Mouse (Mus musculus) midbrain, embryonic 16.5 days (tissue): ENCODE measurements at regions not wholly inside any gene's neighbourhood (a gene's known extent, or its start where the extent isn't known, plus 50 kb on each side); places are given as distances from the start of the nearest gene placed in this dataset.

Source experiments
- ATAC-seq: fragments of 200-750 bp; cut with Nextera tagmentation; 2 replicates; pipeline ENCODE4 v1.8.0; 2017; ENCODE audit warnings: moderate TSS enrichment
- H3K27ac ChIP-seq: fragments of 300-500 bp; sonication (generic); 2 replicates; pipeline ENCODE4 v1.5.1; 2014; ENCODE audit warnings: mild to moderate bottlenecking, low read length, mixed read lengths
- H3K27me3 ChIP-seq: fragments of 300-500 bp; sonication (generic); 2 replicates; pipeline ENCODE4 v1.6.1; 2014; ENCODE audit warnings: low read depth, low read length, mixed read lengths; ENCODE audit not compliant: control insufficient read depth, insufficient read depth
- H3K36me3 ChIP-seq: fragments of 300-500 bp; sonication (generic); 2 replicates; pipeline ENCODE4 v1.6.1; 2014; ENCODE audit warnings: mild to moderate bottlenecking, low read length, moderate library complexity, mixed read lengths; ENCODE audit not compliant: control insufficient read depth, insufficient read depth
- H3K4me1 ChIP-seq: fragments of 300-500 bp; sonication (generic); 2 replicates; pipeline ENCODE4 v1.6.1; 2014; ENCODE audit warnings: mild to moderate bottlenecking, low read length, mixed read lengths; ENCODE audit not compliant: control insufficient read depth, insufficient read depth
- H3K4me2 ChIP-seq: fragments of 300-500 bp; sonication (generic); 2 replicates; pipeline ENCODE4 v1.6.1; 2014; ENCODE audit warnings: mild to moderate bottlenecking, low read length, mixed read lengths
- H3K4me3 ChIP-seq: fragments of 300-500 bp; sonication (generic); 2 replicates; pipeline ENCODE4 v1.5.1; 2014; ENCODE audit warnings: low read depth, mild to moderate bottlenecking, low read length, moderate library complexity, mixed read lengths
- H3K9ac ChIP-seq: fragments of 300-500 bp; sonication (generic); 2 replicates; pipeline ENCODE4 v1.6.1; 2014; ENCODE audit warnings: low read depth, low read length, mixed read lengths
- H3K9me3 ChIP-seq: fragments of 300-500 bp; sonication (generic); replicated peaks from 2 replicates; pipeline ENCODE4 v1.6.1; 2014; ENCODE audit warnings: mild to moderate bottlenecking, low read length, mixed read lengths; ENCODE audit not compliant: control insufficient read depth, poor library complexity, severe bottlenecking
- WGBS: fragments of 180-500 bp; shearing (Covaris S2); extraction: QIAGEN DNeasy Blood & Tissue Kit; methylation state at CpG from one replicate; pipeline ENCODE4 v1.1.7; 2014; 5-methylcytosine and 5-hydroxymethylcytosine counted together

GRCm38 (mm10) chr13:70989999-70990645 lies 148.5 kb upstream of the Adamts16 start:
- no peak for ATAC-seq

DNA sequence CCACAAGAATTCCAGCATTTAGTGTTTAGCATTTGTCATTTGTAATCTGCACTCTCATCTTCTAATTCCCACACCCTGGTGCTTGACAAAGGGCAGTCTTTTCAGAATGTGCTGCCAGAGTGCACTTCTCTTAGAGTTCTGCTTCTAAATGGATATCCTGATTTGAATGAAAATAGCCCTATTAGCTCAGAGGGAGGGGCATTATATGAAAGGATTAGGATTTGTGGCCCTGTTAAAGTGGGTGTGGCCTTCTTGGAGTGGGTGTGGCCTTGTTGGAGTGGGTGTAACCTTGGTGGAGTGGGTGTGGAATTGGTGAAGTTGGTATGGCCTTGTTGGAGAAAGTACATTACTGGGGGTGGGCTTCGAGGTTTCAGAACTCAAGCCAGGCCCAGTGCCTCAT lies 137.7 kb upstream of the Adamts16 start:
- Histone ChIP-seq H3K4me3 (no peak overlapping the region), H3K4me1 (no peaks in the 10 kb centered on the region), H3K27ac (no peak overlapping the region), H3K9ac (no peak overlapping the region), H3K9me3 (no peaks in the 10 kb centered on the region), H3K4me2 (no peak overlapping the region), H3K27me3 (no peaks in the 10 kb centered on the region), H3K36me3 (no peaks in the 10 kb centered on the region)
- no peak for ATAC-seq
- 85% methylated on average over 1 of the region's 1 CpGs for WGBS

More at GRCm38 (mm10) chr13:70989999-70990645, 148.5 kb upstream of the Adamts16 start:
- Histone ChIP-seq H3K27ac (no peak overlapping the region), H3K9ac (no peak overlapping the region), H3K36me3 (no peaks in the 10 kb centered on the region), H3K4me2 (no peak overlapping the region), H3K27me3 (no peaks in the 10 kb centered on the region), H3K9me3 (no peaks in the 10 kb centered on the region), H3K4me3 (no peak overlapping the region), H3K4me1 (no peaks in the 10 kb centered on the region)
- 88% methylated on average over 10 of the region's 10 CpGs for WGBS

GRCm38 (mm10) chr13:70978547-70979307 lies 137.1 kb upstream of the Adamts16 start:
- WGBS = 75% methylated on average over 4 of the region's 5 CpGs
- Histone ChIP-seq H3K36me3 (no peaks in the 10 kb centered on the region), H3K27me3 (no peaks in the 10 kb centered on the region), H3K27ac (no peak overlapping the region), H3K4me2 (no peak overlapping the region), H3K4me3 (no peak overlapping the region), H3K9ac (no peak overlapping the region), H3K9me3 (no peaks in the 10 kb centered on the region), H3K4me1 (no peaks in the 10 kb centered on the region)
- ATAC-seq = no peak

GRCm38 (mm10) chr13:70969596-70969995 lies 128.0 kb upstream of the Adamts16 start:
- Histone ChIP-seq H3K9me3 (no peaks in the 10 kb centered on the region), H3K4me1 (no peaks in the 10 kb centered on the region), H3K9ac (no peak overlapping the region), H3K27ac (no peak overlapping the region), H3K27me3 (no peaks in the 10 kb centered on the region), H3K4me2 (no peak overlapping the region), H3K36me3 (no peaks in the 10 kb centered on the region), H3K4me3 (no peak overlapping the region)
- ATAC-seq = no peak
- WGBS = 86% methylated on average over 9 of the region's 9 CpGs

- H3K36me3 ChIP-seq = no peaks in the 10 kb centered on the region
- no peak overlapping the region for H3K4me3 ChIP-seq
- no peaks in the 10 kb centered on the region for H3K4me1 ChIP-seq
- H3K27ac ChIP-seq = no peak overlapping the region
- no peak overlapping the region for H3K9ac ChIP-seq
- H3K27me3 ChIP-seq = no peaks in the 10 kb centered on the region
- 70% methylated on average over 3 of the region's 3 CpGs for WGBS
- H3K4me2 ChIP-seq = no peak overlapping the region
- H3K9me3 ChIP-seq = no peaks in the 10 kb centered on the region
- ATAC-seq = no peak
Observed at GRCm38 (mm10) chr13:70967781-70968180, 126.2 kb upstream of the Adamts16 start.

DNA sequence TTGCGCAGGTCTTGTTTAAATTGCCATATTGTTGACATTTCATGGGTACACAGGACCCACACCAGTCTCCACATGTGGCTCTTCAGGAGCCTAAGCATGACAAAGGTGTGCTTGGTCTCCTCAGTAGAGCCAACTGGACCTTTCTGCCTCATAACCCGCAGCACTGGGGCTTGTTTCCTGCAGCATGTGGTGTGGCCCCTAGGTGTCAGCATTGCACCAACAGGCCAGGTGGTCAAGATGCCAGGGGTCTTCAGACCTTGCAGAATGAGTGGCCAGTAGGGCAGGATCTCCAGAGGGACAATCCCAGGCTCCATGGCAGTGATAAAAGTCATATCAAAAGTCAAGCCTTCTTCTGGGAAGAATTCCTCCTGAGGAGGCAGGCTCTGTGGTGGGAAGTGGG lies 121.8 kb upstream of the Adamts16 start:
- ATAC-seq = no peak
- no peak overlapping the region for H3K27ac ChIP-seq
- H3K27me3 ChIP-seq = no peaks in the 10 kb centered on the region
- H3K36me3 ChIP-seq = no peaks in the 10 kb centered on the region
- WGBS = 70% methylated on average over 2 of the region's 2 CpGs
- H3K4me2 ChIP-seq = no peak overlapping the region
- no peaks in the 10 kb centered on the region for H3K9me3 ChIP-seq
- no peak overlapping the region for H3K9ac ChIP-seq
- H3K4me1 ChIP-seq = no peaks in the 10 kb centered on the region
- no peak overlapping the region for H3K4me3 ChIP-seq

GRCm38 (mm10) chr13:70934309-70935037 lies 92.9 kb upstream of the Adamts16 start:
- no peak overlapping the region for H3K27ac ChIP-seq
- H3K9me3 ChIP-seq = no peaks in the 10 kb centered on the region
- ATAC-seq = no peak
- 82% methylated on average over 7 of the region's 7 CpGs for WGBS
- no peaks in the 10 kb centered on the region for H3K4me1 ChIP-seq
- no peak overlapping the region for H3K4me3 ChIP-seq
- no peak overlapping the region for H3K9ac ChIP-seq
- no peaks in the 10 kb centered on the region for H3K27me3 ChIP-seq
- H3K36me3 ChIP-seq = no peaks in the 10 kb centered on the region
- H3K4me2 ChIP-seq = no peak overlapping the region

- H3K27ac ChIP-seq = no peak overlapping the region
- no peaks in the 10 kb centered on the region for H3K36me3 ChIP-seq
- 81% methylated on average over 1 of the region's 1 CpGs for WGBS
- H3K9me3 ChIP-seq = no peaks in the 10 kb centered on the region
- H3K4me2 ChIP-seq = no peak overlapping the region
- no peak overlapping the region for H3K4me3 ChIP-seq
- no peak overlapping the region for H3K9ac ChIP-seq
- no peaks in the 10 kb centered on the region for H3K27me3 ChIP-seq
- H3K4me1 ChIP-seq = no peaks in the 10 kb centered on the region
- ATAC-seq = no peak
Observed at GRCm38 (mm10) chr13:70913834-70914233, 72.2 kb upstream of the Adamts16 start.

DNA sequence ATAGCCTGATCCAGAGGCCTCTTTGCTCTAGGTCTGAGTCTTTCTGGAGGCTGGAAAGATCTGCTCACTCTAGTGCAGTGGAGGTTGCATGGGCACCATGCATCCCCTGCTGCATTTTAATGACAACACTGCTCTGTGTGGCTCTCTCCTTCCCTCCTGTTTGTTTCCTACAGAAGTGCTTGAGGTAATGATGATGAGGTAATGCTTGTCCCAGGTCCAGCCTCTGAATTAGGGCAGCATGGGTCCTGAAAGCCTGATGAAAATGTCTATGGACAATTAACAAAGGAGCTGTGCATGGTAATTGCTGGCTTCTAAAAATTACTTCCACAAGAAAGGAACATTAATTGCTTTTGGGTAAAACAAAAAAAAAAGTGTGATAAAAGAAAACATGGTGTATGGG lies 69.3 kb upstream of the Adamts16 start:
- Histone ChIP-seq H3K4me3 (no peak overlapping the region), H3K9ac (no peak overlapping the region), H3K27ac (no peak overlapping the region), H3K9me3 (no peaks in the 10 kb centered on the region), H3K36me3 (no peaks in the 10 kb centered on the region), H3K4me2 (no peak overlapping the region), H3K27me3 (no peaks in the 10 kb centered on the region), H3K4me1 (no peaks in the 10 kb centered on the region)
- no peak for ATAC-seq
